Mouse (Mus musculus): ENCODE results near the gene Lingo4. TPM values are rescaled to one million over a fixed set of nuclear protein-coding genes. Genes with fewer than 3 reads are reported as not detected.

The Lingo4 gene
- polyA plus RNA-seq, 1 experiment from 2014 or later, result 0.06 TPM

DNA sequence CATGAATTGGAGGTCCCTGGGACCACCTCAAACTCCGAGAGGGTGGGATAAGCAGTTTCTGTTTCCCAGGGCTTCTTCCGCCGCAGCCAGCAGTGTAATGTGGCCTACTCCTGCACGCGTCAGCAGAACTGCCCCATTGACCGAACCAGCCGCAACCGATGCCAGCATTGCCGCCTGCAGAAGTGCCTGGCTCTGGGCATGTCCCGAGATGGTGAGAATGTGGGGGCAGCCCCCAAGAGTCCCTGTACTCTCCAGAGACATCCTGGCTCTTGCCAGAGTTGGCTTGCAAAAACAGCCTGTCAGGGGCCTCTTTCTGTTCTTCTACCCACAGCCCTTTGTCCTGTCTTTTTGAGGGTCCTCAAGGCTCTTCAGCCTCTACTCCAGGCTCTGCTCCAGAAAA is 10.9 kb upstream of the Lingo4 start:
- ATAC-seq (ENCODE audit: low read depth) (no peak), DNase-seq (no peak)
- WGBS (ENCODE audit: insufficient replicate concordance), result 80% methylated on average over 10 of the region's 10 CpGs
- Histone ChIP-seq H3K4me1 (replicated peaks) (no peaks in the 10 kb centered on the region), H3K4me3 (replicated peaks) (no peak overlapping the region), H3K9me3 (replicated peaks) (no peaks in the 10 kb centered on the region), H3K36me3 (no peaks in the 10 kb centered on the region), H3K27ac (no peak overlapping the region), H3K27me3 (no peaks in the 10 kb centered on the region), H3K9ac (no peak overlapping the region), H3K4me2 (no peak overlapping the region)

DNA sequence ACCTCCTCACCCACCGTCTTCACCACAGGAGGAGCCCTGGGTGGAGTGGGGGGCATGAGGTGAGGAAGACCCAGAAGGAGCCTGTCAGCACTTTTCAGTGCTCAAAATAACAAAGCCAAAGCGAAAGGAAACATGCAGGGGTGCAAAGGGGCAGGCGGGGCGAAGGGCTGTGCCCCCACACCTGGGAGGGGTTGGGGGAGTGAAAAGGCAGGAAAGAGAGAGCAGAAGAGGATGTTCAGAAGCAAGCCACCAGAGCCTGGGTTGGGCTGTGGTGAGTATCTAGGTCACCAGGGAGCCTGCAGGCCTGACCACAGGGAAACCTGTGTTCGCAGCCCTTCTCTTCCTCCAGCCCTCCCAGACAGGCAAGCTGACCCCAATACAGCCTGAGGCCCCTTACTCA is 10.3 kb upstream of the Lingo4 start:
- Histone ChIP-seq H3K9me3 (replicated peaks) (no peaks in the 10 kb centered on the region), H3K4me1 (replicated peaks) (no peaks in the 10 kb centered on the region), H3K27me3 (no peaks in the 10 kb centered on the region), H3K27ac (no peak overlapping the region), H3K36me3 (no peaks in the 10 kb centered on the region), H3K4me2 (no peak overlapping the region), H3K4me3 (replicated peaks) (no peak overlapping the region), H3K9ac (no peak overlapping the region)
- 36% methylated on average over 5 of the region's 5 CpGs for WGBS (ENCODE audit: insufficient replicate concordance)
- no peak for DNase-seq
- no peak for ATAC-seq (ENCODE audit: low read depth)

DNA sequence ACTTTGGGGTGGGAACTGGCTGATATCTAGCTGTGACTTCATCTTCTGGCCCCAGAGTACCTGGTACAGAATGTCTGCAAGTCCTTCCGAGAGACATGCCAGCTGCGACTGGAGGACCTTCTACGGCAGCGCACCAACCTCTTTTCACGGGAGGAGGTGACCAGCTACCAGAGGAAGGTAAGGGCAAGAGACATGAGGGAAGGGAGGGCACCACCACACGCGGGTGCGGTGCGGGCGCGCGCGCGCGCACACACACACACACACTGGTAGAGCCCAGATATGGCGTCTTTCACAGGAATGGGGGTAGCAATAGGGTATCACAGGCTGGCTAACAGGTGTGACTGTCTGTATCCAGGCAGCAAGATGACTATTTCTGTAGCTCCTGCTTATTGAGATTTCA is 8.9 kb upstream of the Lingo4 start:
- Histone ChIP-seq H3K27ac (no peak overlapping the region), H3K27me3 (no peaks in the 10 kb centered on the region), H3K9ac (no peak overlapping the region), H3K4me1 (replicated peaks) (no peaks in the 10 kb centered on the region), H3K9me3 (replicated peaks) (no peaks in the 10 kb centered on the region), H3K4me3 (replicated peaks) (no peak overlapping the region), H3K4me2 (no peak overlapping the region), H3K36me3 (no peaks in the 10 kb centered on the region)
- ATAC-seq (ENCODE audit: low read depth) (no peak), DNase-seq (no peak)
- 87% methylated on average over 16 of the region's 16 CpGs for WGBS (ENCODE audit: insufficient replicate concordance)

DNA sequence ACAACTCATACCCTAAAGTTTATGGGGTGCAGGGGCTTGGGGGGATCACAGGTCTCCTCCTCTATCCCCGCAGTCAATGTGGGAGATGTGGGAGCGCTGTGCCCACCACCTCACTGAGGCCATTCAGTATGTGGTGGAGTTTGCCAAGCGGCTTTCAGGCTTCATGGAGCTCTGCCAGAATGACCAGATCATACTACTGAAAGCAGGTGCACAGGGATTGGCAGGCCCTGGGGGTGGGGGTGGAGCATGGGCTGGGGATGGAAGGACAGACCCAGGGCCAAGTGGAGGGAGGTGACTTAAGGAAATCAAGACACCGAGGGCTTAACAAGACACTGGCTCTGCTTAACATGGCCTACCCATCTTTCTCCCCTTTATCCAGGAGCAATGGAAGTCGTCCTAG is 7.3 kb upstream of the Lingo4 start:
- no peak overlapping the region for H3K9ac ChIP-seq
- no peak overlapping the region for H3K27ac ChIP-seq
- H3K36me3 ChIP-seq, result no peaks in the 10 kb centered on the region
- DNase-seq (no peak), ATAC-seq (ENCODE audit: low read depth) (no peak)
- H3K4me3 ChIP-seq (replicated peaks), result no peak overlapping the region
- 65% methylated on average over 5 of the region's 5 CpGs for WGBS (ENCODE audit: insufficient replicate concordance)
- H3K4me1 ChIP-seq (replicated peaks), result no peaks in the 10 kb centered on the region
- H3K27me3 ChIP-seq, result no peaks in the 10 kb centered on the region
- H3K9me3 ChIP-seq (replicated peaks), result no peaks in the 10 kb centered on the region
- H3K4me2 ChIP-seq, result no peak overlapping the region

DNA sequence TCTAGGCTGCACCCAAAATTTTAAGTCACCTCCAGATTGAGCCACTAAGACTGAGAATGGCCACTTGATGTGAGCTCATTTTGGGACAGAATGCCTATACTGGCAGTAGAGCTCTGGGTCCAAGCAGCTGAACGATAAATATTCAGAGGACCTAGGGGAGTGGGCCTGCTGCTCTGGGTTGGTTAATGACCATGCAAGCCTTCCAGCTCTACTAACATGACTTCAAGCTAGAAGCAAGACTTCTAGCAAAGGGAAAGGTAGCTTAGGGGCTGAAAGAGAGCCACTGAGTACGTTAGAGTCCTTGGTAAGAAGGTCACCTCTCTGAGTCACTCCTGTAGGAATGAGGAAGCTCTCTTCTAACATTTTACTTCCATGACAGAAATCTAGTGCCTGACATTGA is 6.2 kb upstream of the Lingo4 start:
- H3K27me3 ChIP-seq, result peaks cover 7% of the 10 kb centered on the region
- no peak overlapping the region for H3K9ac ChIP-seq
- WGBS (ENCODE audit: insufficient replicate concordance), result 53% methylated on average over 2 of the region's 2 CpGs
- no peak overlapping the region for H3K4me3 ChIP-seq (replicated peaks)
- no peak for ATAC-seq (ENCODE audit: low read depth)
- no peak overlapping the region for H3K4me2 ChIP-seq
- no peak overlapping the region for H3K27ac ChIP-seq
- no peaks in the 10 kb centered on the region for H3K36me3 ChIP-seq
- H3K9me3 ChIP-seq (replicated peaks), result no peaks in the 10 kb centered on the region
- DNase-seq, result no peak
- H3K4me1 ChIP-seq (replicated peaks), result no peaks in the 10 kb centered on the region

DNA sequence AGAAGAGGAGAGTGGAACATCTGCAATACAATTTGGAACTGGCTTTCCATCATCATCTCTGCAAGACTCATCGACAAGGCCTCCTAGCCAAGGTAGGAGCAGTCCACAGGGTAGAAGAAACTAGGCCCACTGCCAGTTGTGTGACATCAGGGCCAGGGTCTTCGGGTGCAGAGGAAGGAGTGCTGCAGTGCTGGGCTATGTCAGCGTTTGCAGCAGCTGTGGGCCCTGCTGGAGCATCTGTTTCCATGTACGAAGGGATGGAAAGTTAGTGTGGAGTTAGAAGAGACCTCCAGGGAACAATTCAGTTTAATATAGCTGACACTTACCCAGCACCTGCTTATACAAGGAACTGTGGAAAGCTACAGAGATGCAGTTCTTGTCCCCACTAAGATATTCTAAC is 5.3 kb upstream of the Lingo4 start:
- Histone ChIP-seq H3K4me2 (no peak overlapping the region), H3K9ac (no peak overlapping the region), H3K4me1 (replicated peaks) (no peaks in the 10 kb centered on the region), H3K36me3 (no peaks in the 10 kb centered on the region), H3K27ac (no peak overlapping the region), H3K9me3 (replicated peaks) (no peaks in the 10 kb centered on the region), H3K4me3 (replicated peaks) (no peak overlapping the region), H3K27me3 (peaks cover 16% of the 10 kb centered on the region)
- ATAC-seq (ENCODE audit: low read depth) (no peak), DNase-seq (no peak)
- WGBS (ENCODE audit: insufficient replicate concordance), result 52% methylated on average over 4 of the region's 4 CpGs

DNA sequence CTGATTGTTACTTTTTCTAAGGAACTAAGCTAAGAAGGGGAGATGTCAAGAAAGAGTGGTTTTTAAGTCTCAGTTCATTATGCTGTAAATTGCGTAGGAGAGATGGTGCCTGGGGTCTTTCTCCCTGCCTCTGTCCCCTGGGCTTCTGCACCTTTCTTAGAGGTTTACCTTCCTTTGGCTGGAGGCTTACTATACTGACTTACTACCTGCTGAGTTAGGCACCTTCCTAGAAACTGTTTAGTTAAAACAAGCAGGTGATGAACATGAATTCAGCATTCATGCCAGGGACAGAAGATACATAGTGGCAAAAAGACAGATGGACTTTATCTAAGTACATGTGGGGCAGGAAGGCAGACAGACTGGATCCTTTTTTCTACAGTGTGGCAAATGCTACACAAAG is 2.0 kb upstream of the Lingo4 start:
- no peak overlapping the region for H3K27ac ChIP-seq
- H3K4me1 ChIP-seq (replicated peaks), result no peaks in the 10 kb centered on the region
- no peak overlapping the region for H3K9ac ChIP-seq
- no peak for DNase-seq
- 47% methylated on average over 1 of the region's 1 CpGs for WGBS (ENCODE audit: insufficient replicate concordance)
- no peak overlapping the region for H3K4me2 ChIP-seq
- H3K9me3 ChIP-seq (replicated peaks), result no peaks in the 10 kb centered on the region
- no peak overlapping the region for H3K4me3 ChIP-seq (replicated peaks)
- H3K36me3 ChIP-seq, result no peaks in the 10 kb centered on the region
- H3K27me3 ChIP-seq, result peaks cover 49% of the 10 kb centered on the region
- ATAC-seq (ENCODE audit: low read depth), result no peak

DNA sequence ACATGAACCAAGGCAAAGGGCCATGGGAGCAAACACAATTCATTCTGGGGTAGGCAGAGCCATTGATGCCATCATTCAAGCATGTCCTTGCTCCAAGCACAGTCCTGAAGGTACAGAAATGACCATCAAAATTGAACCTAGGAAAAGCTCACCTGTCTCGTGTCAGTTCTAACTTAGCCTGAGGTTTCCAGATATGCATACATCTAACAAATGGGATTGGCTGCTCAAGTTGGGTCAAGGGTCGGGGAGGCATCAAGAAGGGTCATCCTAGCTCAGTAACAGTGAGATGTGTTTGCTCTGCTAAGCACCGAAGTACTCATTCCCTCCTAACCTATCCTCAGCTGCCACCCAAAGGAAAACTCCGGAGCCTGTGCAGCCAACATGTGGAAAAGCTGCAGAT is 1.5 kb upstream of the Lingo4 start:
- WGBS (ENCODE audit: insufficient replicate concordance), result 55% methylated on average over 4 of the region's 4 CpGs
- no peak for ATAC-seq (ENCODE audit: low read depth)
- no peaks in the 10 kb centered on the region for H3K4me1 ChIP-seq (replicated peaks)
- H3K36me3 ChIP-seq, result no peaks in the 10 kb centered on the region
- no peaks in the 10 kb centered on the region for H3K9me3 ChIP-seq (replicated peaks)
- H3K27me3 ChIP-seq, result peaks cover 54% of the 10 kb centered on the region
- H3K9ac ChIP-seq, result no peak overlapping the region
- H3K27ac ChIP-seq, result no peak overlapping the region
- no peak overlapping the region for H3K4me3 ChIP-seq (replicated peaks)
- H3K4me2 ChIP-seq, result no peak overlapping the region
- DNase-seq, result no peak

DNA sequence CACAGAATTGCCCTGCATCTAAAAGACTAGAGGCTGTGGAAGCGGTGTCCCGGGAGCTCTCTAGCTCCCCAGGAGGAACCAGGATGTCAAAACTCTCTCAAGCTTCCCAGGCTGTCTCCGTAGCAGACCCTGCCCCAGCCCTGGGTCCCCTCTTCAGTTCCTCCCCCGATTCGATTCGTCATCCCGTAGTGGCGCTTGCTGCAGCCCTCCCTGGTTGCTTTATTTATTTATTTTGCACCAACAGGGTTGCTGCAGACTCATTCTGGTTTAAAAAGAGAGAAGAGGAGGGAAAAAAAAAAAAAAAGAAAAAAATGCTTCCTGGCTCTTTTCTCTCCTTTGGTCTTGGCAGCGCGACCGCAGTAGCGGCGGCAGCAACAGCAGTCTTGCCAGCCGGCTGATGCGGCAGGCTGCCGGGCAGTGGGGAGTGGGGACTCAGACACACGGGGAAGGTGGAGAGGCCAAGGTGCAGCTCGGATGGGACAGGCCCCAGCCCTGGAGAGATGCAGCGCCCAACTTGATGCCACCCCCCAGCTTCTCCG is 695 bp downstream of the Lingo4 start:
- WGBS (ENCODE audit: insufficient replicate concordance), result 4% methylated on average over 20 of the region's 20 CpGs
- peak overlapping the region; percentile 36 for H3K4me2 ChIP-seq
- H3K27me3 ChIP-seq, result peaks cover 76% of the 10 kb centered on the region
- H3K9me3 ChIP-seq (replicated peaks), result no peaks in the 10 kb centered on the region
- H3K27ac ChIP-seq, result no peak overlapping the region
- ATAC-seq (ENCODE audit: low read depth) (no peak), DNase-seq (no peak)
- H3K4me3 ChIP-seq (replicated peaks), result no peak overlapping the region
- H3K36me3 ChIP-seq, result no peaks in the 10 kb centered on the region
- no peak overlapping the region for H3K9ac ChIP-seq
- no peaks in the 10 kb centered on the region for H3K4me1 ChIP-seq (replicated peaks)

DNA sequence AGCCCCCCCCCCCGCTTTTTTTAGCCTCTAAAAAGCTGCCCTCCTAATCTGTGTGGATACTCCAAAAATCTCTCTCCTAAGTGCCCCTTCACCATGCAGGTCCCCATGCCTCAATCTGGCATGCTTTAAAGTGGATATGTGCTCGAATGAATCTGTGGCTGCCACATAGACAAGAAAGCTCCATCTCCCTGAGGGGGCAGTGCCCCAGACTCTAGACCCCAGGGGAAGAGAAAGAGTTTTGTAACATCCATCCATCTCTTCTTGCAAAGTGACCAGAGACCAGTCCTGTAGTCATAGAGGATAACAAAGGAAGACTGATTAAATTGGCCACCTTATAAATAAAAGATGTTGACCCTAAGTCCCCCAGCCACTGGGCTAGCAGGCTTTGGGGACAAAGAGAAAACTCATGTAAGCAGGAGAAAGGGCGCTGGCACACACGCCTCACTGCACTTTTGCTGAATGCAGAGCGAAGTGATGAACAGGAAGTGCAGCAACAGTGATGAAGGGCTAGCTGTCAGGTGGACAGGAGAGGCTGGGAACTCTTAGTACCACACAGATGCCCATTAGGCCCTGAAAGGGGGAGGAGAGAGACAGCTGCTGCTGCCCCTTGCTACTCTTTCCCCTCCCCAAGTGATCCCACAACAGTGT is 1.5 kb downstream of the Lingo4 start:
- no peak overlapping the region for H3K9ac ChIP-seq
- H3K4me2 ChIP-seq, result no peak overlapping the region
- peaks cover 83% of the 10 kb centered on the region for H3K27me3 ChIP-seq
- H3K9me3 ChIP-seq (replicated peaks), result no peaks in the 10 kb centered on the region
- H3K36me3 ChIP-seq, result no peaks in the 10 kb centered on the region
- WGBS (ENCODE audit: insufficient replicate concordance), result 35% methylated on average over 5 of the region's 5 CpGs
- no peaks in the 10 kb centered on the region for H3K4me1 ChIP-seq (replicated peaks)
- no peak overlapping the region for H3K27ac ChIP-seq
- no peak overlapping the region for H3K4me3 ChIP-seq (replicated peaks)
- DNase-seq, result no peak
- no peak for ATAC-seq (ENCODE audit: low read depth)

DNA sequence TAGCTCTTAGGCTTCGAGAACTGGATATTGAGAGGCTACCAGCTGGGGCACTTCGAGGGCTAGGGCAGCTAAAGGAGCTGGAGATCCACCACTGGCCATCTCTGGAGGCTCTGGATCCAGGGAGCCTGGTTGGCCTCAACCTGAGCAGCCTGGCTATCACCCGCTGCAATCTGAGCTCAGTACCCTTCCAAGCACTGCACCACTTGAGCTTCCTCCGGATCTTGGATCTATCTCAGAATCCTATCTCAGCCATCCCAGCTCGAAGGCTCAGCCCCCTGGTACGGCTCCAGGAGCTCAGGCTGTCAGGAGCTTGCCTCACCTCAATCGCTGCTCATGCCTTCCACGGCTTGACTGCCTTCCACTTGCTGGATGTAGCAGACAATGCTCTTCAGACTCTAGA is 4.1 kb downstream of the Lingo4 start:
- ATAC-seq (ENCODE audit: low read depth) (no peak), DNase-seq (no peak)
- Histone ChIP-seq H3K27ac (no peak overlapping the region), H3K27me3 (peaks cover 82% of the 10 kb centered on the region), H3K4me1 (replicated peaks) (no peaks in the 10 kb centered on the region), H3K9ac (no peak overlapping the region), H3K4me3 (replicated peaks) (no peak overlapping the region), H3K36me3 (no peaks in the 10 kb centered on the region), H3K4me2 (no peak overlapping the region), H3K9me3 (replicated peaks) (no peaks in the 10 kb centered on the region)
- 36% methylated on average over 8 of the region's 8 CpGs for WGBS (ENCODE audit: insufficient replicate concordance)

DNA sequence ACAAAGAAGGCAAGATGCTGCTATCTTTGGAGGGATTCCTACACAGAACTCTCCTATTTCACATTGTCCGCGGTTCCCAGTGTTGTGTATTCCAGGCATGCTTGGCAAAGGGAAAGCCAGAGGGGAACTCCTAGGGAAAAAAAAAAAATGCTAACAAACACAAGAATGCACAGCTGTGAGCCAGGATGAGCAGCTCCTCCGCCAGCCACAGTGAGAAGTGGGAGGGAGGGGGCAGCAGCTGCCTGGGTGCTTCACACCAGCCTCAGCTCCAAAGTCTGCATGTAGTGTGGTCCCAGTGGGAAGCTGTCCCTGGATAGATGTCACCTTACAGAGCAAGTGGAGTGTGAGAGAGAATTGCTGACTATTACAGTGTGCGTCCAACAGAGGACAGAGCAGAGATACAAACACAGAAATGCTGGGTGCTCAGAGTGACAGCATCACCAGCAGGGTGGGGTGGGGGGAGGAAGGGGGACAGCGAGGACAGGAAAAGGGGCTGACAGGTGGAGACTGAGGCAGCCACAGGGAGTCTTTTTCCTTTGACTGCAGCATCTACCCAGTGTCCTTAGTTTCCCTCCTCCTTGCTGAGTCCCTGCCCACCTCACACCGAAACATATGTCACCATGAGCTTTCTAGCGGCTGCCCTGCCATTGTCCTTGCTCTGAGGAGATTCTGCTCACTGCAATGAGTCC is 6.2 kb downstream of the Lingo4 start:
- H3K36me3 ChIP-seq, result no peaks in the 10 kb centered on the region
- H3K4me3 ChIP-seq (replicated peaks), result no peak overlapping the region
- no peaks in the 10 kb centered on the region for H3K9me3 ChIP-seq (replicated peaks)
- H3K4me2 ChIP-seq, result no peak overlapping the region
- no peak for ATAC-seq (ENCODE audit: low read depth)
- WGBS (ENCODE audit: insufficient replicate concordance), result 28% methylated on average over 7 of the region's 7 CpGs
- no peak for DNase-seq
- H3K4me1 ChIP-seq (replicated peaks), result no peaks in the 10 kb centered on the region
- no peak overlapping the region for H3K9ac ChIP-seq
- H3K27ac ChIP-seq, result no peak overlapping the region
- peaks cover 62% of the 10 kb centered on the region for H3K27me3 ChIP-seq

All from liver, embryonic 13.5 days (tissue).